ENCODE assay signal across 10 mouse cellular contexts in the genomic region with DNA sequence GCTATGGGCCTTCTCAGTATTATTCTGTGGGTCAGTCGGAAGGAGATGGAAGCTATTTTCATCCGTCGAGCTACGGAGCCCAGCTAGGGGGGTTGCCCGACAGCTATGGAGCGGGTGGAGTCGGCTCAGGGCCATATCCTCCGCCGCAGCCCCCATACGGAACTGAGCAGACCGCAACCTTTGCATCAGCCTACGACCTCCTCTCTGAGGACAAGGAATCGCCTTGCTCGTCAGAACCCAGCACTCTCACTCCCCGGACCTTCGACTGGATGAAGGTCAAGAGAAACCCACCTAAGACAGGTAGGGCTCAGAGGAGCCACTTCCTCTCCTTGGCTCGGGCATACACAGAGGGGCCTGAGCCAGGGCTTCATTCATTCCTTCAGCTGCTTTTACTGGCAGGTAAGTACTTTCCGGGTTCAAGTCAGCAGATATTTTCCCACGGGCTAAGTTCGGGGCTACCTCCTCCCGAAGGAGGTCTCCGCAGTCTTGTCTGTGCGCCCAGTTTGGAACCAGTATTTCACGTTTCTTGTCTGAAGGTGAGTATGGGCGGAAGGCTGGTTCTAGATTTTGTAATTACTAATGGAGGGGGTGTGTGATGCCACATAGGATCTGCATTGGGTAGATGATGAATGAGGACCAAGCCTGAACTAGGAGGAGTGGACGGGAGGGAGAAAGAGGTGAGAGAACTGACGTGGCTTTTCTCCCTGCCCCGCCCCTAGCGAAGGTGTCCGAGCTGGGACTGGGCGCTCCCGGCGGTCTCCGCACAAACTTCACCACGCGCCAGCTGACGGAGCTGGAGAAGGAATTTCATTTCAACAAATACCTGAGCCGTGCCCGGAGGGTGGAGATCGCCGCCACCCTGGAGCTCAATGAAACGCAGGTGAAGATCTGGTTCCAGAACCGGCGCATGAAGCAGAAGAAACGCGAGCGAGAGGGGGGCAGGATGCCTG. TPM values are rescaled to one million over a fixed set of nuclear protein-coding genes. Genes with fewer than 3 reads are reported as not detected.
A peak's percentile ranks its signal among the peaks of the same experiment; 100 is the strongest.
DNase-seq lines count a peak whose midpoint lies in the region; ATAC-seq lines count a peak whose summit lies in the region.
"Had no signal": no experiment of that assay in that cellular context is flagged by ENCODE, and none has a peak within 500 bp of the region (broad histone marks: within the 10 kb centered on the region; RNA-seq: fewer than 3 reads in every experiment).

No protein-coding gene starts in this region.

- peak overlapping the region; percentile 20 for H3K4me3 ChIP-seq in hindbrain, embryonic 15.5 days
- no peak overlapping the region for H3K4me3 ChIP-seq in limb, embryonic 11.5 days (ENCODE audit: low read depth, low read length)
- H3K4me3 ChIP-seq in stomach, embryonic 16.5 days (replicated peaks; ENCODE audit: low read length), result peak overlapping the region; percentile 22
- H3K4me3 ChIP-seq: embryonic facial prominence, embryonic 12.5 days had no signal

- peaks cover 74% of the 10 kb centered on the region for H3K27me3 ChIP-seq in hindbrain, embryonic 15.5 days
- peaks cover 72% of the 10 kb centered on the region for H3K27me3 ChIP-seq in limb, embryonic 11.5 days (ENCODE audit: control insufficient read depth, insufficient read depth, low read length)
- peaks cover 28% of the 10 kb centered on the region; the same call in 1 of the 2 replicates for H3K27me3 ChIP-seq in stomach, embryonic 16.5 days (ENCODE audit: control insufficient read depth, insufficient read depth, low read length)

- no peaks in the 10 kb centered on the region for H3K9me3 ChIP-seq in hindbrain, embryonic 15.5 days
- H3K9me3 ChIP-seq in limb, embryonic 11.5 days (ENCODE audit: control insufficient read depth, low read length), result no peaks in the 10 kb centered on the region
- H3K9me3 ChIP-seq in stomach, embryonic 16.5 days (replicated peaks; ENCODE audit: control insufficient read depth, low read length), result no peaks in the 10 kb centered on the region
- H3K9me3 ChIP-seq: embryonic facial prominence, embryonic 12.5 days had no signal

- peak overlapping the region; percentile 41 for H3K4me2 ChIP-seq in hindbrain, embryonic 15.5 days
- peak overlapping the region; percentile 14; the same call in 1 of the 2 replicates for H3K4me2 ChIP-seq in limb, embryonic 11.5 days (ENCODE audit: low read depth, severe bottlenecking)
- H3K4me2 ChIP-seq in stomach, embryonic 16.5 days (ENCODE audit: low read depth, low read length), result peak overlapping the region; percentile 10
- H3K4me2 ChIP-seq: embryonic facial prominence, embryonic 12.5 days had no signal

- no peak overlapping the region for H3K27ac ChIP-seq in hindbrain, embryonic 15.5 days (replicated peaks)
- no peak overlapping the region for H3K27ac ChIP-seq in limb, embryonic 11.5 days (replicated peaks; ENCODE audit: low read depth, low read length)
- H3K27ac ChIP-seq in stomach, embryonic 16.5 days (ENCODE audit: low read length), result no peak overlapping the region
- H3K27ac ChIP-seq: embryonic facial prominence, embryonic 12.5 days had no signal

- ATAC-seq in hindbrain, embryonic 15.5 days (ENCODE audit: low FRiP score, low read depth), result no peak
- ATAC-seq in limb, embryonic 11.5 days (ENCODE audit: insufficient number of reproducible peaks, low FRiP score, low TSS enrichment, low read depth), result no peak
- ATAC-seq in stomach, embryonic 16.5 days (ENCODE audit: insufficient read depth, low FRiP score), result peak; percentile 44; the same call in 1 of the 2 replicates
- no peak for ATAC-seq in erythroid progenitor cell, adult 5-6 weeks (replicated peaks; ENCODE audit: low FRiP score, poor library complexity, severe bottlenecking)

- peaks cover 14% of the 10 kb centered on the region for H3K4me1 ChIP-seq in hindbrain, embryonic 15.5 days (replicated peaks)
- peaks cover 9% of the 10 kb centered on the region for H3K4me1 ChIP-seq in limb, embryonic 11.5 days (ENCODE audit: control insufficient read depth, insufficient read depth, low read length)
- H3K4me1 ChIP-seq in stomach, embryonic 16.5 days (ENCODE audit: control insufficient read depth, insufficient read depth, low read length), result 0 out of 2 replicates have a peak, but pooled peaks cover 5% of the 10 kb centered on the region
- H3K4me1 ChIP-seq: embryonic facial prominence, embryonic 12.5 days had no signal

- WGBS in hindbrain, embryonic 15.5 days, result 4% methylated on average over 47 of the region's 47 CpGs
- under 1% methylated on average over 47 of the region's 47 CpGs for WGBS in limb, embryonic 11.5 days
- 12% methylated on average over 47 of the region's 47 CpGs for WGBS in stomach, embryonic 16.5 days

- H3K9ac ChIP-seq in hindbrain, embryonic 15.5 days, result no peak overlapping the region
- no peak overlapping the region for H3K9ac ChIP-seq in limb, embryonic 11.5 days (ENCODE audit: low read length)
- H3K9ac ChIP-seq in stomach, embryonic 16.5 days (ENCODE audit: low read length), result peak overlapping the region; percentile 9; the same call in 1 of the 2 replicates
- H3K9ac ChIP-seq: embryonic facial prominence, embryonic 12.5 days had no signal

- peak; percentile 19 for DNase-seq in thymus, postnatal 4 days
- DNase-seq in thymus, postnatal 14 days, result no peak
- DNase-seq in limb, embryonic 11.5 days (ENCODE audit: low spot score), result peak; percentile 61
- DNase-seq in spleen, adult 12 weeks (ENCODE audit: low spot score), result no peak
- no peak for DNase-seq in cerebellum, postnatal 10 days

- no peaks in the 10 kb centered on the region for H3K36me3 ChIP-seq in hindbrain, embryonic 15.5 days
- no peaks in the 10 kb centered on the region for H3K36me3 ChIP-seq in limb, embryonic 11.5 days (ENCODE audit: control insufficient read depth, insufficient read depth, low read length)
- H3K36me3 ChIP-seq in stomach, embryonic 16.5 days (ENCODE audit: control insufficient read depth, insufficient read depth, low read length), result no peaks in the 10 kb centered on the region
- H3K36me3 ChIP-seq: embryonic facial prominence, embryonic 12.5 days had no signal

RNA-seq across cellular contexts. Expression of gene Hoxb1, which starts 0.8 kb away (rescaled TPM):
- 0.30 and 0.52 TPM in 2 replicates for polyA plus RNA-seq in hindbrain, embryonic 15.5 days (2015; fragmentation: Nextera tagmentation; extraction: Ambion mirVana)
- polyA plus RNA-seq in limb, embryonic 11.5 days (2014; fragmentation: Nextera tagmentation; extraction: Ambion mirVana), result 0.58 TPM in 1 of 2 replicates, not detected in the other
- 0.24 TPM in 1 of 2 replicates, not detected in the other for polyA plus RNA-seq in stomach, embryonic 16.5 days (2015; fragmentation: Nextera tagmentation; extraction: Ambion mirVana)
- total RNA-seq in erythroid progenitor cell, adult 5-6 weeks (2015; ENCODE audit: low replicate concordance), result not detected in 2 replicates
- not detected in 2 replicates for total RNA-seq in erythroid progenitor cell, adult 5-6 weeks (2017; ENCODE audit: low replicate concordance)
- total RNA-seq: layer of hippocampus, postnatal 10 days had no signal

RNA-seq across cellular contexts. Expression of gene Hoxb2, which starts 16.0 kb away (rescaled TPM):
- 26.8 and 32.9 TPM in 2 replicates for polyA plus RNA-seq in hindbrain, embryonic 15.5 days (2015; fragmentation: Nextera tagmentation; extraction: Ambion mirVana)
- 7.5 and 10.7 TPM in 2 replicates for polyA plus RNA-seq in limb, embryonic 11.5 days (2014; fragmentation: Nextera tagmentation; extraction: Ambion mirVana)
- polyA plus RNA-seq in stomach, embryonic 16.5 days (2015; fragmentation: Nextera tagmentation; extraction: Ambion mirVana), result 9.1 and 11.5 TPM in 2 replicates
- total RNA-seq in erythroid progenitor cell, adult 5-6 weeks (2015; ENCODE audit: low replicate concordance), result not detected in 2 replicates
- total RNA-seq in erythroid progenitor cell, adult 5-6 weeks (2017; ENCODE audit: low replicate concordance), result 1.0 TPM in 1 of 2 replicates, not detected in the other
- total RNA-seq: layer of hippocampus, postnatal 10 days had no signal

RNA-seq across cellular contexts. Expression of gene Hoxb3, which starts 43.2 kb away (rescaled TPM):
- 12.8 and 13.2 TPM in 2 replicates for polyA plus RNA-seq in hindbrain, embryonic 15.5 days (2015; fragmentation: Nextera tagmentation; extraction: Ambion mirVana)
- polyA plus RNA-seq in limb, embryonic 11.5 days (2014; fragmentation: Nextera tagmentation; extraction: Ambion mirVana), result 0.68 and 0.78 TPM in 2 replicates
- 0.99 and 1.5 TPM in 2 replicates for polyA plus RNA-seq in stomach, embryonic 16.5 days (2015; fragmentation: Nextera tagmentation; extraction: Ambion mirVana)
- total RNA-seq in erythroid progenitor cell, adult 5-6 weeks (2015; ENCODE audit: low replicate concordance), result not detected in 2 replicates
- total RNA-seq in erythroid progenitor cell, adult 5-6 weeks (2017; ENCODE audit: low replicate concordance), result not detected in 2 replicates
- total RNA-seq: layer of hippocampus, postnatal 10 days had no signal

RNA-seq across cellular contexts. Expression of gene Hoxb4, which starts 48.3 kb away (rescaled TPM):
- polyA plus RNA-seq in hindbrain, embryonic 15.5 days (2015; fragmentation: Nextera tagmentation; extraction: Ambion mirVana), result 3.5 and 3.8 TPM in 2 replicates
- 0.33 and 0.45 TPM in 2 replicates for polyA plus RNA-seq in limb, embryonic 11.5 days (2014; fragmentation: Nextera tagmentation; extraction: Ambion mirVana)
- 2.2 and 2.7 TPM in 2 replicates for polyA plus RNA-seq in stomach, embryonic 16.5 days (2015; fragmentation: Nextera tagmentation; extraction: Ambion mirVana)
- 1.3 TPM in 1 of 2 replicates, not detected in the other for total RNA-seq in erythroid progenitor cell, adult 5-6 weeks (2015; ENCODE audit: low replicate concordance)
- not detected in 2 replicates for total RNA-seq in erythroid progenitor cell, adult 5-6 weeks (2017; ENCODE audit: low replicate concordance)
- total RNA-seq: layer of hippocampus, postnatal 10 days had no signal

Comparison
In these comparisons a context has a peak if more than half of its experiments do, and no peak if none do; other contexts are left out.
1. DNase-seq: peak in thymus, postnatal 4 days (single experiment) and limb, embryonic 11.5 days (single experiment); none in thymus, postnatal 14 days (single experiment), spleen, adult 12 weeks (single experiment) and cerebellum, postnatal 10 days (0 of 2).
2. Peak in every context shown above with its lines, with median percentiles within 50 percentile points of each other: H3K4me2 ChIP-seq.